Mouse (Mus musculus) heart, postnatal 0 days (tissue): ENCODE results near the gene Fam240a. TPM values are rescaled to one million over a fixed set of nuclear protein-coding genes. Genes with fewer than 3 reads are reported as not detected.

Source experiments
- ATAC-seq: fragments of 200-750 bp; cut with Nextera tagmentation; 2 replicates; pipeline ENCODE4 v1.8.0; 2017; ENCODE audit warnings: low read depth, moderate number of reproducible peaks, moderate library complexity; ENCODE audit not compliant: insufficient read depth
- DNase-seq: peaks from one replicate; pipeline ENCODE4 v3.0.0-alpha.2; 2016; ENCODE audit warnings: low spot score
- H3K27ac ChIP-seq: fragments of 300-500 bp; sonication (generic); 2 replicates; pipeline ENCODE4 v1.5.1; 2014; ENCODE audit warnings: low read depth, mild to moderate bottlenecking
- H3K27me3 ChIP-seq: fragments of 300-500 bp; sonication (generic); 2 replicates; pipeline ENCODE4 v1.6.1; 2014; ENCODE audit warnings: low read length, mixed read lengths; ENCODE audit not compliant: control insufficient read depth, insufficient read depth
- H3K36me3 ChIP-seq: fragments of 300-500 bp; sonication (generic); replicated peaks from 2 replicates; pipeline ENCODE4 v1.6.1; 2014; ENCODE audit warnings: low read length, mixed read lengths; ENCODE audit not compliant: control insufficient read depth, insufficient read depth
- H3K4me1 ChIP-seq: fragments of 300-500 bp; sonication (generic); 2 replicates; pipeline ENCODE4 v1.6.1; 2014; ENCODE audit warnings: antibody characterized with exemption; ENCODE audit not compliant: control insufficient read depth, insufficient read depth
- H3K4me2 ChIP-seq: fragments of 300-500 bp; sonication (generic); 2 replicates; pipeline ENCODE4 v1.6.1; 2014; ENCODE audit warnings: low read depth, mild to moderate bottlenecking, low read length, moderate library complexity
- H3K4me3 ChIP-seq: fragments of 300-500 bp; sonication (generic); 2 replicates; pipeline ENCODE4 v1.5.1; 2014; ENCODE audit warnings: low read depth, low read length
- H3K9ac ChIP-seq: fragments of 300-500 bp; sonication (generic); replicated peaks from 2 replicates; pipeline ENCODE4 v1.6.1; 2014; ENCODE audit warnings: low read depth, low read length, mixed read lengths
- H3K9me3 ChIP-seq: fragments of 300-500 bp; sonication (generic); replicated peaks from 2 replicates; pipeline ENCODE4 v1.6.1; 2016; ENCODE audit warnings: low read length; ENCODE audit not compliant: control insufficient read depth
- CTCF ChIP-seq: IDR thresholded peaks from 2 replicates; pipeline ENCODE4 v1.5.1; 2016; ENCODE audit warnings: antibody characterized with exemption, control low read depth, low read depth
- EP300 ChIP-seq: IDR thresholded peaks from 2 replicates; pipeline ENCODE4 v1.6.1; 2016; ENCODE audit warnings: antibody characterized with exemption, low read depth
- WGBS: fragments of 180-500 bp; shearing (Covaris S2); extraction: QIAGEN DNeasy Blood & Tissue Kit; methylation state at CpG from one replicate; pipeline ENCODE4 v1.1.7; 2014; 5-methylcytosine and 5-hydroxymethylcytosine counted together
- polyA plus RNA-seq: library from polyadenylated mRNA; unstranded; fragments of >200 nt; fragmentation: Nextera tagmentation; extraction: Ambion mirVana; gene quantifications from 2 replicates; pipeline ENCODE4 v1.2.1, GENCODE M21; 2015
- total RNA-seq: library from RNA; depleted of rRNA; stranded (reverse); fragments of >200 nt; gene quantifications from 2 replicates; pipeline ENCODE4 v1.2.3, GENCODE M21; 2014; ENCODE audit warnings: low replicate concordance

Gene Fam240a
- total and polyA plus RNA-seq, 2 experiments from 2014 or later: not detected

GRCm38 (mm10) chr9:110952931-110953549 is 36.4 kb upstream of the Fam240a start:
- ATAC-seq (no peak), DNase-seq (no peak)
- Histone ChIP-seq H3K36me3 (no peaks in the 10 kb centered on the region; the same call in 1 of the 2 replicates), H3K27ac (peak overlapping the region; percentile 86), H3K4me2 (peak overlapping the region; percentile 91), H3K4me1 (peaks cover 18% of the 10 kb centered on the region), H3K9ac (peak overlapping the region; percentile 41), H3K4me3 (peak overlapping the region; percentile 53), H3K27me3 (no peaks in the 10 kb centered on the region), H3K9me3 (no peaks in the 10 kb centered on the region)
- 42% methylated on average over 5 of the region's 5 CpGs for WGBS
- no peak for TF ChIP-seq CTCF

GRCm38 (mm10) chr9:110952398-110952797 is 35.7 kb upstream of the Fam240a start:
- Histone ChIP-seq H3K4me3 (no peak overlapping the region), H3K27me3 (no peaks in the 10 kb centered on the region), H3K9me3 (no peaks in the 10 kb centered on the region), H3K27ac (peak overlapping the region; percentile 86), H3K4me1 (peaks cover 18% of the 10 kb centered on the region), H3K36me3 (no peaks in the 10 kb centered on the region; the same call in 1 of the 2 replicates), H3K9ac (no peak overlapping the region), H3K4me2 (no peak overlapping the region)
- no peak for TF ChIP-seq EP300
- no peak for TF ChIP-seq CTCF
- ATAC-seq (peak; percentile 58; the same call in 1 of the 2 replicates), DNase-seq (peak; percentile 68)
- 29% methylated on average over 6 of the region's 6 CpGs for WGBS

GRCm38 (mm10) chr9:110951866-110952265 is 35.2 kb upstream of the Fam240a start:
- DNase-seq (no peak), ATAC-seq (no peak)
- WGBS: 83% methylated on average over 13 of the region's 13 CpGs
- no peak overlapping the region for H3K4me2 ChIP-seq
- no peaks in the 10 kb centered on the region for H3K9me3 ChIP-seq
- no peak for TF ChIP-seq CTCF
- TF ChIP-seq EP300: no peak
- peaks cover 18% of the 10 kb centered on the region for H3K4me1 ChIP-seq
- H3K27ac ChIP-seq: peak overlapping the region; percentile 86
- H3K27me3 ChIP-seq: no peaks in the 10 kb centered on the region
- H3K36me3 ChIP-seq: no peaks in the 10 kb centered on the region
- no peak overlapping the region for H3K9ac ChIP-seq
- no peak overlapping the region for H3K4me3 ChIP-seq

- H3K4me2 ChIP-seq: no peak within 1 kb of the TSS
- no peak within 1 kb of the TSS for H3K9ac ChIP-seq
- no peaks in the 10 kb centered on the region for H3K27me3 ChIP-seq
- no peaks in the 10 kb centered on the region for H3K9me3 ChIP-seq
- DNase-seq (no peak), ATAC-seq (no peak)
- no peaks in the 10 kb centered on the region for H3K36me3 ChIP-seq
- peaks cover 17% of the 10 kb centered on the region for H3K4me1 ChIP-seq
- peak within 1 kb of the TSS; percentile 86 for H3K27ac ChIP-seq
- 52% methylated on average over 11 of the region's 11 CpGs for WGBS
- H3K4me3 ChIP-seq: no peak within 1 kb of the TSS
- no peak for TF ChIP-seq CTCF
- TF ChIP-seq EP300: no peak
Observed at GRCm38 (mm10) chr9:110951397-110951796, 34.7 kb upstream of the Fam240a start, which contains the start of gene Lrrc2. Gene Lrrc2 (plus strand): TSS chr9:110951545.

GRCm38 (mm10) chr9:110950109-110950508 is 33.4 kb upstream of the Fam240a start:
- TF ChIP-seq EP300 (no peak), CTCF (no peak)
- no peak overlapping the region for H3K4me3 ChIP-seq
- H3K9me3 ChIP-seq: no peaks in the 10 kb centered on the region
- no peak overlapping the region for H3K9ac ChIP-seq
- peaks cover 8% of the 10 kb centered on the region for H3K27me3 ChIP-seq
- H3K27ac ChIP-seq: no peak overlapping the region
- DNase-seq: no peak
- H3K4me1 ChIP-seq: peaks cover 11% of the 10 kb centered on the region
- no peaks in the 10 kb centered on the region for H3K36me3 ChIP-seq
- no peak overlapping the region for H3K4me2 ChIP-seq
- WGBS: 99% methylated on average over 3 of the region's 3 CpGs
- no peak for ATAC-seq

- Histone ChIP-seq H3K9me3 (no peaks in the 10 kb centered on the region), H3K4me1 (peaks cover 11% of the 10 kb centered on the region), H3K4me3 (no peak overlapping the region), H3K27ac (no peak overlapping the region), H3K27me3 (peaks cover 11% of the 10 kb centered on the region), H3K9ac (no peak overlapping the region), H3K4me2 (no peak overlapping the region), H3K36me3 (no peaks in the 10 kb centered on the region)
- ATAC-seq (no peak), DNase-seq (no peak)
- 48% methylated on average over 8 of the region's 8 CpGs for whole genome bisulfite sequencing
- no peak for TF ChIP-seq CTCF
- TF ChIP-seq EP300: no peak
Observed at GRCm38 (mm10) chr9:110948813-110949310, 32.2 kb upstream of the Fam240a start.
